Mouse (Mus musculus): ENCODE measurements around the gene Mga. TPM values are rescaled to one million over a fixed set of nuclear protein-coding genes. Genes with fewer than 3 reads are reported as not detected.

Gene Mga
- 29.6 and 30.1 TPM in 2 replicates for polyA plus RNA-seq (2015; fragmentation: Nextera tagmentation; extraction: Ambion mirVana)

- Histone ChIP-seq H3K9ac (replicated peaks) (peak within 1 kb of the TSS; percentile 63), H3K4me1 (replicated peaks) (peaks cover 24% of the 10 kb centered on the region), H3K9me3 (no peaks in the 10 kb centered on the region), H3K4me2 (replicated peaks) (peak within 1 kb of the TSS; percentile 68), H3K4me3 (replicated peaks) (peak within 1 kb of the TSS; percentile 47), H3K27me3 (no peaks in the 10 kb centered on the region), H3K27ac (peak within 1 kb of the TSS; percentile 84), H3K36me3 (no peaks in the 10 kb centered on the region)
- WGBS, result under 1% methylated on average over 58 of the region's 58 CpGs
- peak; percentile 98 for ATAC-seq
Observed at GRCm38 (mm10) chr2:119897090-119897732, at the start of gene Mga. Gene Mga (plus strand): TSS chr2:119897228.

GRCm38 (mm10) chr2:119853811-119854210, 43.2 kb upstream of the Mga start:
- 90% methylated on average over 4 of the region's 4 CpGs for WGBS
- H3K36me3 ChIP-seq, result no peaks in the 10 kb centered on the region

DNA sequence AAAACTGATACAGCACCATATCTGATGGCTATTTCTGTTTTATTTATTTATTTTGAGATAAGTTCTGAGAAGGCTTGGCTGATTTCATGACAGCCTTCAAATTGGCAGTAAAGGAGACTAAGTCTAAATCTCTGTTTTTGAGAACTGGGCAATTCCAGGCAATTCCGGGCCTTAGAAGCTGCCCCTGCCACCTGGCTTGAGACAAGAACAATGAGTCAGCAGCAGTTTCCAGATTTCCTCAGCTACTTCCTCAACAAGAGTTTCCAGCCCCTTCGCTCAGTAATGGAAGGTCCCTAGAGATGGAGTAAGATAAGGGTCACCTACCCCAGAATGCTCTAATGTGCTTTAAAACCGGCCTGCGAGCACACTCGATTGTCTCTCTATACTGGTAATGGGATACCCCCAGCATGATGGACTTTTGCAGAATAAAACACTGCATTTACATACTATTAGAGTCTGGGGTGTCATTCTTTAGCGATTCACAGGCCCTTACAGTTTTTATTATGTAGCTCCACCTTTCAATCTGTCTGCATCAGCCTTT, 41.6 kb upstream of the Mga start:
- Histone ChIP-seq H3K9me3 (no peaks in the 10 kb centered on the region), H3K27me3 (no peaks in the 10 kb centered on the region), H3K4me1 (replicated peaks) (no peaks in the 10 kb centered on the region), H3K36me3 (no peaks in the 10 kb centered on the region), H3K9ac (replicated peaks) (no peak overlapping the region), H3K27ac (no peak overlapping the region), H3K4me2 (replicated peaks) (no peak overlapping the region), H3K4me3 (replicated peaks) (no peak overlapping the region)
- 64% methylated on average over 6 of the region's 6 CpGs for WGBS
- ATAC-seq, result no peak

More at GRCm38 (mm10) chr2:119853811-119854210, 43.2 kb upstream of the Mga start:
- Histone ChIP-seq H3K4me1 (replicated peaks) (no peaks in the 10 kb centered on the region), H3K9me3 (no peaks in the 10 kb centered on the region), H3K9ac (replicated peaks) (no peak overlapping the region), H3K27me3 (no peaks in the 10 kb centered on the region), H3K4me2 (replicated peaks) (no peak overlapping the region), H3K4me3 (replicated peaks) (no peak overlapping the region), H3K27ac (no peak overlapping the region)
- no peak for ATAC-seq

- whole genome bisulfite sequencing, result 83% methylated on average over 2 of the region's 2 CpGs
- Histone ChIP-seq H3K9me3 (no peaks in the 10 kb centered on the region), H3K9ac (replicated peaks) (no peak overlapping the region), H3K4me1 (replicated peaks) (no peaks in the 10 kb centered on the region), H3K4me3 (replicated peaks) (no peak overlapping the region), H3K4me2 (replicated peaks) (no peak overlapping the region), H3K36me3 (no peaks in the 10 kb centered on the region), H3K27me3 (no peaks in the 10 kb centered on the region), H3K27ac (no peak overlapping the region)
- no peak for ATAC-seq
Observed at GRCm38 (mm10) chr2:119857341-119857740, 39.7 kb upstream of the Mga start.

- WGBS, result 76% methylated on average over 4 of the region's 4 CpGs
- H3K4me2 ChIP-seq (replicated peaks), result no peak overlapping the region
Observed at GRCm38 (mm10) chr2:119864484-119864883, 32.5 kb upstream of the Mga start.

GRCm38 (mm10) chr2:119872371-119873104, 24.5 kb upstream of the Mga start:
- no peaks in the 10 kb centered on the region for H3K36me3 ChIP-seq
- no peaks in the 10 kb centered on the region for H3K9me3 ChIP-seq
- 1% methylated on average over 73 of the region's 73 CpGs for WGBS
- H3K4me2 ChIP-seq (replicated peaks), result peak overlapping the region; percentile 71
- peaks cover 14% of the 10 kb centered on the region for H3K4me1 ChIP-seq (replicated peaks)
- peak overlapping the region; percentile 81 for H3K27ac ChIP-seq
- H3K4me3 ChIP-seq (replicated peaks), result peak overlapping the region; percentile 54
- 0 out of 2 replicates have a peak, but pooled peaks cover 10% of the 10 kb centered on the region for H3K27me3 ChIP-seq
- peak; percentile 92 for ATAC-seq
- H3K9ac ChIP-seq (replicated peaks), result peak overlapping the region; percentile 58

More at GRCm38 (mm10) chr2:119864484-119864883, 32.5 kb upstream of the Mga start:
- Histone ChIP-seq H3K27ac (no peak overlapping the region), H3K27me3 (0 out of 2 replicates have a peak, but pooled peaks cover 6% of the 10 kb centered on the region), H3K9me3 (no peaks in the 10 kb centered on the region), H3K4me3 (replicated peaks) (no peak overlapping the region), H3K4me1 (replicated peaks) (no peaks in the 10 kb centered on the region), H3K36me3 (no peaks in the 10 kb centered on the region), H3K9ac (replicated peaks) (no peak overlapping the region)
- no peak for ATAC-seq

DNA sequence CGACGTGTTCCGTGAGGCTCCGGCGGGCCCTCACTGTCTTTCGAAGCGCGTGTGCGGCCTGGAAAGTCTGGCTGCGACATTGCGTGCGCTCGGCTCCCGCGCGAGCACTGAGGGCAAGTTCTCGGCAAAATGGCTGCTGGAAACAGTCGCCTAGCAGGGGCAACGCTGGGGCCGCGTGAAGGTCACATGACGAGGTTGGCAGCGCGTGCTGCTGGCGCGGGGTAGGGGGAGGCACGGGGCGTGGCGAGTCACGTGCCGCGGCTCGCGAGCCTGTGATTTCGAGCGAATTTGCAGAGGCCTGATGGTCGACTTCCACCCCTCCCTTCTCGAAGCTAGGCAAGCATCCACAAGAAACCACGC, 23.9 kb upstream of the Mga start:
- Histone ChIP-seq H3K4me3 (replicated peaks) (peak overlapping the region; percentile 54), H3K36me3 (no peaks in the 10 kb centered on the region; the same call in 1 of the 2 replicates), H3K27ac (peak overlapping the region; percentile 81), H3K4me1 (replicated peaks) (peaks cover 14% of the 10 kb centered on the region), H3K9me3 (no peaks in the 10 kb centered on the region), H3K4me2 (replicated peaks) (peak overlapping the region; percentile 71), H3K9ac (replicated peaks) (peak overlapping the region; percentile 58), H3K27me3 (0 out of 2 replicates have a peak, but pooled peaks cover 8% of the 10 kb centered on the region)
- WGBS, result under 1% methylated on average over 39 of the region's 39 CpGs
- peak; percentile 94 for ATAC-seq

DNA sequence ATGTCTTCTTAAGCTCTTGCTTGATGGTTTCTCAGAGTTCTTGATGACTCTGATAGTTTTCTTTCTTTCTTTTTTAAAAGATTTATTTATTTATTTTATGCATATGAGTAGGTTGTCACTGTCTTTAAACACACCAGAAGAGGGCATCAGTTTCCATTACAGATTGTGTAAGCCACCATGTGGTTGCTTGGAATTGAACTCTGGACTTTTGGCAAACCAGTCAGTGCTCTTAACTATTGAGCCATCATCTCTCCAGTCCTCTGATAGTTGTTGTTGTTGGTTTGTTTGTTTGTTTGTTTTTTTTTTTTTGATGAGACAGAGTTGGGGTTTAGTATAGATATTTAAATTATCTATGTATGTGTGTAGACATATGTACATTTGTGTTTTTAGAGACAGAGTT, 21.0 kb upstream of the Mga start:
- Histone ChIP-seq H3K4me3 (replicated peaks) (no peak overlapping the region), H3K27ac (no peak overlapping the region), H3K9me3 (no peaks in the 10 kb centered on the region), H3K4me2 (replicated peaks) (no peak overlapping the region), H3K4me1 (replicated peaks) (peaks cover 14% of the 10 kb centered on the region), H3K27me3 (no peaks in the 10 kb centered on the region), H3K9ac (replicated peaks) (no peak overlapping the region), H3K36me3 (no peaks in the 10 kb centered on the region; the same call in 1 of the 2 replicates)
- no peak for ATAC-seq

- Histone ChIP-seq H3K9ac (replicated peaks) (no peak overlapping the region), H3K4me1 (replicated peaks) (no peaks in the 10 kb centered on the region), H3K36me3 (no peaks in the 10 kb centered on the region), H3K4me3 (replicated peaks) (no peak overlapping the region), H3K9me3 (no peaks in the 10 kb centered on the region), H3K27ac (no peak overlapping the region), H3K4me2 (replicated peaks) (no peak overlapping the region), H3K27me3 (no peaks in the 10 kb centered on the region)
- 96% methylated on average over 3 of the region's 3 CpGs for WGBS
- ATAC-seq, result no peak
Observed at GRCm38 (mm10) chr2:119887201-119887600, 9.8 kb upstream of the Mga start.

- peak overlapping the region; percentile 63 for H3K9ac ChIP-seq (replicated peaks)
- H3K9me3 ChIP-seq, result no peaks in the 10 kb centered on the region
- WGBS, result 17% methylated on average over 19 of the region's 19 CpGs
- H3K4me2 ChIP-seq (replicated peaks), result peak overlapping the region; percentile 68
- peak overlapping the region; percentile 84 for H3K27ac ChIP-seq
- peaks cover 24% of the 10 kb centered on the region for H3K4me1 ChIP-seq (replicated peaks)
- H3K4me3 ChIP-seq (replicated peaks), result peak overlapping the region; percentile 47
- H3K27me3 ChIP-seq, result no peaks in the 10 kb centered on the region
- no peaks in the 10 kb centered on the region for H3K36me3 ChIP-seq
- ATAC-seq, result peak; percentile 66
Observed at GRCm38 (mm10) chr2:119896553-119897089, 407 bp upstream of the Mga start.

DNA sequence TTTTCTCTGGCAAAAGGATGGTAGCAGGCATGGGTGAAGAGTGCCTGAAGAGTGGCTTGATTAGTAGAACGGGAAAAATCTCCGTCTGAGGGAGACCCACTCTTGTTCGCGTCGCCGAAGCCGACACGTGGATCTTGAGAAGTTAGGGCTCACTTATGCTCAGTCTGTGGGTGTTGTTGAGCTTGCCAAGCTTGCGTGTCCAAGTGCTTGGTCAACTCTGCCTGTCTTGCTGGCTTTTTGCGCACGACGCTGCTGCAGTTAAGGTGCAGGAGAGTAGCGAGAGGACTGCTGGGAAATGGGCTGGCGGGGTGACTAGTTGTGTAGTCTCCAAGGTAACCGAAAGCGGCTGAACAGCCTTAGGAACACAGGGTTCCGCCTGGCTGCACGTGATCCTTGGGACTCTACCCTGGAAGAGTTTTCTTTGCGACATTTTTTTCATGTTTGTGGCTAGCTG, 1.1 kb downstream of the Mga start:
- Histone ChIP-seq H3K4me2 (replicated peaks) (peak overlapping the region; percentile 68), H3K36me3 (peaks cover 7% of the 10 kb centered on the region), H3K27me3 (no peaks in the 10 kb centered on the region), H3K9me3 (no peaks in the 10 kb centered on the region), H3K9ac (replicated peaks) (peak overlapping the region; percentile 62), H3K4me3 (replicated peaks) (peak overlapping the region; percentile 47), H3K27ac (no peak overlapping the region), H3K4me1 (replicated peaks) (peaks cover 24% of the 10 kb centered on the region)
- ATAC-seq, result no peak
- 5% methylated on average over 19 of the region's 19 CpGs for WGBS

- H3K4me2 ChIP-seq (replicated peaks), result no peak overlapping the region
- H3K27me3 ChIP-seq, result no peaks in the 10 kb centered on the region
- peaks cover 12% of the 10 kb centered on the region for H3K36me3 ChIP-seq
- no peaks in the 10 kb centered on the region for H3K4me1 ChIP-seq (replicated peaks)
- H3K9ac ChIP-seq (replicated peaks), result no peak overlapping the region
- no peak overlapping the region for H3K27ac ChIP-seq
- ATAC-seq, result no peak
- no peak overlapping the region for H3K4me3 ChIP-seq (replicated peaks)
- H3K9me3 ChIP-seq, result no peaks in the 10 kb centered on the region
Observed at GRCm38 (mm10) chr2:119916007-119916406, 19.0 kb downstream of the Mga start.

Data from midbrain, embryonic 13.5 days (tissue).